Mouse (Mus musculus) heart, postnatal 0 days (tissue): ENCODE data around the gene Tapbpl. TPM values are rescaled to one million over a fixed set of nuclear protein-coding genes. Genes with fewer than 3 reads are reported as not detected.
A peak's percentile ranks its signal among the peaks of the same experiment; 100 is the strongest.

Experiments used
- ATAC-seq: fragments of 200-750 bp; cut with Nextera tagmentation; 2 replicates; pipeline ENCODE4 v1.8.0; 2017; ENCODE audit warnings: low read depth, moderate number of reproducible peaks, moderate library complexity; ENCODE audit not compliant: insufficient read depth
- DNase-seq: peaks from one replicate; pipeline ENCODE4 v3.0.0-alpha.2; 2016; ENCODE audit warnings: low spot score
- H3K27ac ChIP-seq: fragments of 300-500 bp; sonication (generic); 2 replicates; pipeline ENCODE4 v1.5.1; 2014; ENCODE audit warnings: low read depth, mild to moderate bottlenecking
- H3K27me3 ChIP-seq: fragments of 300-500 bp; sonication (generic); 2 replicates; pipeline ENCODE4 v1.6.1; 2014; ENCODE audit warnings: low read length, mixed read lengths; ENCODE audit not compliant: control insufficient read depth, insufficient read depth
- H3K36me3 ChIP-seq: fragments of 300-500 bp; sonication (generic); replicated peaks from 2 replicates; pipeline ENCODE4 v1.6.1; 2014; ENCODE audit warnings: low read length, mixed read lengths; ENCODE audit not compliant: control insufficient read depth, insufficient read depth
- H3K4me1 ChIP-seq: fragments of 300-500 bp; sonication (generic); 2 replicates; pipeline ENCODE4 v1.6.1; 2014; ENCODE audit warnings: antibody characterized with exemption; ENCODE audit not compliant: control insufficient read depth, insufficient read depth
- H3K4me2 ChIP-seq: fragments of 300-500 bp; sonication (generic); 2 replicates; pipeline ENCODE4 v1.6.1; 2014; ENCODE audit warnings: low read depth, mild to moderate bottlenecking, low read length, moderate library complexity
- H3K4me3 ChIP-seq: fragments of 300-500 bp; sonication (generic); 2 replicates; pipeline ENCODE4 v1.5.1; 2014; ENCODE audit warnings: low read depth, low read length
- H3K9ac ChIP-seq: fragments of 300-500 bp; sonication (generic); replicated peaks from 2 replicates; pipeline ENCODE4 v1.6.1; 2014; ENCODE audit warnings: low read depth, low read length, mixed read lengths
- H3K9me3 ChIP-seq: fragments of 300-500 bp; sonication (generic); replicated peaks from 2 replicates; pipeline ENCODE4 v1.6.1; 2016; ENCODE audit warnings: low read length; ENCODE audit not compliant: control insufficient read depth
- CTCF ChIP-seq: IDR thresholded peaks from 2 replicates; pipeline ENCODE4 v1.5.1; 2016; ENCODE audit warnings: antibody characterized with exemption, control low read depth, low read depth
- EP300 ChIP-seq: IDR thresholded peaks from 2 replicates; pipeline ENCODE4 v1.6.1; 2016; ENCODE audit warnings: antibody characterized with exemption, low read depth
- WGBS: fragments of 180-500 bp; shearing (Covaris S2); extraction: QIAGEN DNeasy Blood & Tissue Kit; methylation state at CpG from one replicate; pipeline ENCODE4 v1.1.7; 2014; 5-methylcytosine and 5-hydroxymethylcytosine counted together
- polyA plus RNA-seq: library from polyadenylated mRNA; unstranded; fragments of >200 nt; fragmentation: Nextera tagmentation; extraction: Ambion mirVana; gene quantifications from 2 replicates; pipeline ENCODE4 v1.2.1, GENCODE M21; 2015
- total RNA-seq: library from RNA; depleted of rRNA; stranded (reverse); fragments of >200 nt; gene quantifications from 2 replicates; pipeline ENCODE4 v1.2.3, GENCODE M21; 2014; ENCODE audit warnings: low replicate concordance

Tapbpl gene
- total and polyA plus RNA-seq, 2 experiments from 2014 or later, result 3.9 to 4.5 TPM

DNA sequence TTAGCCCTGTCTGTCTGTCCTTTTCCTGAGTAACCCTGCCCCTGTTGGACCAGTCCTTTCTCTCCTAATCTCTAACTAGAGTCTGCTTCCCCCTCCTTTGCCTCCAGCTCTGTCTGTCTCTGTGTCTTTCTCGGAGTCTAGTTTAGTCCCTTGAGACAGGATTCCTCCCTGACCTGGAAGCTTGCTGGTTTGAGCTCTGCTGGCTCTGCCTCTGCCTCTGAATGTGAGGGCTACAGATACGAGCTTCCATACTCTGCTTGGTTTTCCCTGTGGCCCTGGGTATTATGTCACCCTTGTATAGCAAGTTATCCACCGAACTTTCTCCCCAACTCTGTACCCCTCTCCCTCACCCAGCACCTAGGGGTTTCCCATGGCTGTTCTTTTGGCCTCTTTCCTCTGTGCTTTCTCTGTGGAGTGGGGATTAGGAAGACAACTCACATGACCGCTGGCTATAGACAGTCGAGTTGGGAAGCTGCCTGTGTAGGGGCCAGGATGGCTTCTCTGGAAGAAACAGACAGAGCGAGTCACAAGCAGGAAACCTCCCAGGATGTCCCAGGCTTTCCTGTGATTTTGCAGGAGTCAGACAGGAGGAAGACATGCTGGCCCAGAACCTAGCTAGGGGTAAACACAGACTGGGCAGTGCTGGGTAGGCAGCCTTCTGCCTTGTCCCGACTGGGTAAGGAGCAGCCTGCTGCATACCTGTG lies 2.3 kb upstream of the Tapbpl start:
- H3K4me1 ChIP-seq, result peaks cover 22% of the 10 kb centered on the region
- no peak for ATAC-seq
- H3K4me3 ChIP-seq, result peak overlapping the region; percentile 10
- no peaks in the 10 kb centered on the region for H3K27me3 ChIP-seq
- no peak overlapping the region for H3K9ac ChIP-seq
- peak overlapping the region; percentile 58 for H3K27ac ChIP-seq
- H3K9me3 ChIP-seq, result no peaks in the 10 kb centered on the region
- WGBS, result 26% methylated on average over 7 of the region's 7 CpGs
- DNase-seq, result no peak
- peak overlapping the region; percentile 19; the same call in 1 of the 2 replicates for H3K4me2 ChIP-seq
- no peak for TF ChIP-seq EP300
- TF ChIP-seq CTCF, result no peak
- no peaks in the 10 kb centered on the region for H3K36me3 ChIP-seq

DNA sequence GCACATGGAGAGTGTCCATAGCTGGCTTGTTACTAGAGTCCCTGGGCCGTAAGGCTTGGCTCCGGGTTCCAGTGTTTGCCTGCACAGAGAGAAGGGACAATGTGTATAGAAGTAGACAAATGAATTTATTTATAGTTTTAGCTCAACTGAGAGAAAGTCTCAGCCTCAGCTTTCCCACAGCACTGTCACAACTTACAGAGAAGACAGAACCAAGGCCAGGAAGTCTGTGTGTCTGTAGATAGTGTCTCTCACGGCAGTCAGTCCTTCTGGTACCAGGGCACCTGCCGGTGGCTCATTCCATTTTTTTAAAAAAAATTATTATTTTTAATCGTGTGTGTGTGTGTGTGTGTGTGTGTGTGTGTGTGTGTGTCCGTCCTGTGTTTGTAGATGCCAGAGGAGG lies 856 bp upstream of the Tapbpl start:
- TF ChIP-seq EP300, result no peak
- no peak for TF ChIP-seq CTCF
- H3K4me2 ChIP-seq, result peak overlapping the region; percentile 95
- no peaks in the 10 kb centered on the region for H3K27me3 ChIP-seq
- H3K36me3 ChIP-seq, result no peaks in the 10 kb centered on the region
- DNase-seq (no peak), ATAC-seq (no peak)
- H3K4me3 ChIP-seq, result peak overlapping the region; percentile 64; the same call in 1 of the 2 replicates
- WGBS, result 62% methylated on average over 6 of the region's 6 CpGs
- no peaks in the 10 kb centered on the region for H3K9me3 ChIP-seq
- peaks cover 22% of the 10 kb centered on the region for H3K4me1 ChIP-seq
- peak overlapping the region; percentile 92; the same call in 1 of the 2 replicates for H3K27ac ChIP-seq
- H3K9ac ChIP-seq, result no peak overlapping the region

DNA sequence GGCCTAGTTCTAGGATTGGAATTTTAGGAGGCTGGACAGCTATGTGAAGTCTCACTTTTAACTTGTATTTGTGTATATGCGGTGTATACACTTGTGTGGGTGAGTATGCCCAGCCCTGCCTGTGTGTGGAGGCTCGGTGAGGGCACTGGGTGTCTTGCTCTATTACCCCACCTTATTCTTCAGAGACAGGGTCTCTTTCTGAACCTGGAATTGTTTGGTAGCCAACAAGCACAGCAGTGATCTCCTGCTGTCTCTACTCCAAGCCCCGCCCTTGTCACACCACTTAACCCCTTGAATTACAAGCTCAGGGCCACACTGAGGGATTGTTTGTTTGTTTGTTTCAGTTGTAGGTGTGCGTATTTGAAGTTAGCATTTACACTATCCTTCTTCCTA lies 381 bp upstream of the Tapbpl start:
- Histone ChIP-seq H3K9me3 (no peaks in the 10 kb centered on the region), H3K27ac (peak overlapping the region; percentile 92), H3K27me3 (no peaks in the 10 kb centered on the region), H3K9ac (peak overlapping the region; percentile 84), H3K4me1 (peaks cover 22% of the 10 kb centered on the region), H3K4me3 (peak overlapping the region; percentile 64), H3K4me2 (peak overlapping the region; percentile 95), H3K36me3 (no peaks in the 10 kb centered on the region)
- ATAC-seq, result peak; percentile 31
- TF ChIP-seq CTCF (no peak), EP300 (no peak)
- DNase-seq, result peak; percentile 38
- 37% methylated on average over 4 of the region's 4 CpGs for WGBS

DNA sequence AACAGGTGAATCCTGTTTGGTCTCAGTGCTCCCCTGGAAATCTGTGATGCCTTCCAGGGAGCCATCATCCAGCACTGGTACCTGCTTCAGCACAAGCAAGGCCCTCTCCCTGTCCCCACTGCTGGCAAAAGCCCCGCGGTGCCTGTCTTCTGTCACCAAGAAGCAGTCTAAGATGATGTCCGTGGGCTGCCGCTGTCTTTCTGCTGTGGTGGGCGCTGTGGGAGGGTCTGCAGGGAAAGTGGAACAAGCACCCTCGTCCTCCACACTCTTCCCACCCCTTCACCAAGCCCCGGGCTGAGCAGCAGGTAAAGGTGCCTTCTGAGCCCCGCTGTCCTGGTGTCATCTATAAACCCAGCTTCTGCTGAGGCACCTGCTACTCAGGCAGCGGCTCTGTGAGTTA lies 1.1 kb downstream of the Tapbpl start:
- TF ChIP-seq CTCF (no peak), EP300 (no peak)
- Histone ChIP-seq H3K27me3 (no peaks in the 10 kb centered on the region), H3K9ac (no peak overlapping the region), H3K9me3 (no peaks in the 10 kb centered on the region), H3K4me2 (peak overlapping the region; percentile 95; the same call in 1 of the 2 replicates), H3K36me3 (no peaks in the 10 kb centered on the region), H3K4me3 (no peak overlapping the region), H3K4me1 (peaks cover 22% of the 10 kb centered on the region), H3K27ac (peak overlapping the region; percentile 92; the same call in 1 of the 2 replicates)
- ATAC-seq (no peak), DNase-seq (no peak)
- 49% methylated on average over 9 of the region's 9 CpGs for WGBS

DNA sequence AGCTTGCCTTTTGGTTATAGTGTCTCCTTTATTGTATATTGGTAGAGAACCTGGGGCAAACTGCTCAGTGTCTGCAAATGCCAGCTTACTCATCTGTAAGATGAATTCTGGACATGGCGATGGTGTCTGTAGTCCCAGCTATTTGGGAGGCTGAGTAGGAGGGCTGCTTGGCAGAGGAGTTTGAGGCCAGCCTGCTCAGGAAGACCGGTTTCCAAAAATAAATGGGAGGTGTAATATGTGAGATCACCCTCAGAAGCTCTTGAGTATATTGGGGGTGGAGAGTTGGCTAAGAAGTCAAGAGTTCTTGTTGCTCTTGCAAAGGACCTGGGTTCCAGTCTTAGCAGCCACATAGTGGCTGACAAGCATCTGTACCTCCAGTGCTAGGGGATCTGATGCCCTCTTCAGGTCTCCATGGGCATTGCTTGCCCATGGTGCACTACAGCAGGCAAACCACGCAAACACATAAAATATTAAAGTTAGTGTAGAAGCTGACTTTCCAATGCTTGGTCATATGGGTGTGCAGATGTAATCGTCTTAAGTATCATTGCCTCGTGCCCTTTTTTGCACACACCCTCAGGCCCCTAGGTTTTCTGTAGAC lies 6.0 kb downstream of the Tapbpl start:
- Histone ChIP-seq H3K4me3 (no peak overlapping the region), H3K36me3 (peaks cover 7% of the 10 kb centered on the region; the same call in 1 of the 2 replicates), H3K4me2 (no peak overlapping the region), H3K9me3 (no peaks in the 10 kb centered on the region), H3K4me1 (peaks cover 1% of the 10 kb centered on the region; the same call in 1 of the 2 replicates), H3K27me3 (no peaks in the 10 kb centered on the region), H3K27ac (no peak overlapping the region), H3K9ac (no peak overlapping the region)
- TF ChIP-seq CTCF (0 out of 2 replicates have a peak, but pooled peaks have one; percentile 21), EP300 (no peak)
- DNase-seq, result no peak
- 73% methylated on average over 5 of the region's 5 CpGs for WGBS
- ATAC-seq, result no peak
